Mouse (Mus musculus) heart, embryonic 16.5 days (tissue): ENCODE results near the gene Fcnb. TPM values are rescaled to one million over a fixed set of nuclear protein-coding genes. Genes with fewer than 3 reads are reported as not detected.

Experiments used
- ATAC-seq: fragments of 200-750 bp; cut with Nextera tagmentation; replicated peaks from 2 replicates; pipeline ENCODE4 v1.8.0; 2017; ENCODE audit warnings: moderate number of reproducible peaks; ENCODE audit not compliant: insufficient read depth, low FRiP score; ENCODE audit errors: extremely low read depth
- H3K27ac ChIP-seq: fragments of 300-500 bp; sonication (generic); 2 replicates; pipeline ENCODE4 v1.5.1; 2014; ENCODE audit warnings: mild to moderate bottlenecking, low read length, control low read depth, moderate library complexity
- H3K27me3 ChIP-seq: fragments of 300-500 bp; sonication (generic); 2 replicates; pipeline ENCODE4 v1.6.1; 2014; ENCODE audit warnings: low read length, mixed read lengths; ENCODE audit not compliant: control insufficient read depth, insufficient read depth
- H3K36me3 ChIP-seq: fragments of 300-500 bp; sonication (generic); 2 replicates; pipeline ENCODE4 v1.6.1; 2014; ENCODE audit not compliant: control insufficient read depth, insufficient read depth
- H3K4me1 ChIP-seq: fragments of 300-500 bp; sonication (generic); 2 replicates; pipeline ENCODE4 v1.6.1; 2014; ENCODE audit warnings: low read length, mixed read lengths; ENCODE audit not compliant: control insufficient read depth, insufficient read depth
- H3K4me2 ChIP-seq: fragments of 300-500 bp; sonication (generic); 2 replicates; pipeline ENCODE4 v1.6.1; 2014; ENCODE audit warnings: low read depth, mild to moderate bottlenecking, control low read depth, low read length
- H3K4me3 ChIP-seq: fragments of 300-500 bp; sonication (generic); 2 replicates; pipeline ENCODE4 v1.5.1; 2014; ENCODE audit warnings: mild to moderate bottlenecking, control low read depth, low read length
- H3K9ac ChIP-seq: fragments of 300-500 bp; sonication (generic); 2 replicates; pipeline ENCODE4 v1.6.1; 2014; ENCODE audit warnings: low read length, control low read depth
- H3K9me3 ChIP-seq: fragments of 300-500 bp; sonication (generic); replicated peaks from 2 replicates; pipeline ENCODE4 v1.6.1; 2016; ENCODE audit warnings: low read length; ENCODE audit not compliant: control insufficient read depth
- WGBS: fragments of 180-500 bp; shearing (Covaris S2); extraction: QIAGEN DNeasy Blood & Tissue Kit; methylation state at CpG from one replicate; pipeline ENCODE4 v1.1.7; 2014; 5-methylcytosine and 5-hydroxymethylcytosine counted together
- polyA plus RNA-seq: library from polyadenylated mRNA; unstranded; fragments of >200 nt; fragmentation: Nextera tagmentation; extraction: Ambion mirVana; gene quantifications from 2 replicates; pipeline ENCODE4 v1.2.1, GENCODE M21; 2015

Fcnb gene
- 0.16 and 0.47 TPM in 2 replicates for polyA plus RNA-seq

GRCm38 (mm10) chr2:28084768-28085167, at the start of gene Fcnb:
Gene Fcnb (minus strand): TSS chr2:28084885.
- Histone ChIP-seq H3K4me2 (no peak within 1 kb of the TSS), H3K4me1 (no peaks in the 10 kb centered on the region), H3K9ac (no peak within 1 kb of the TSS), H3K27ac (no peak within 1 kb of the TSS), H3K9me3 (no peaks in the 10 kb centered on the region), H3K36me3 (no peaks in the 10 kb centered on the region), H3K4me3 (no peak within 1 kb of the TSS), H3K27me3 (no peaks in the 10 kb centered on the region)
- no peak for ATAC-seq
- 78% methylated on average over 3 of the region's 3 CpGs for WGBS

- no peak overlapping the region for H3K27ac ChIP-seq
- no peak overlapping the region for H3K4me2 ChIP-seq
- no peaks in the 10 kb centered on the region for H3K9me3 ChIP-seq
- H3K36me3 ChIP-seq = no peaks in the 10 kb centered on the region
- peaks cover 6% of the 10 kb centered on the region for H3K4me1 ChIP-seq
- no peak overlapping the region for H3K4me3 ChIP-seq
- no peak for ATAC-seq
- H3K9ac ChIP-seq = no peak overlapping the region
- 77% methylated on average over 9 of the region's 9 CpGs for WGBS
- no peaks in the 10 kb centered on the region for H3K27me3 ChIP-seq
Measured at GRCm38 (mm10) chr2:28133833-28134232, 49.1 kb upstream of the Fcnb start.

DNA sequence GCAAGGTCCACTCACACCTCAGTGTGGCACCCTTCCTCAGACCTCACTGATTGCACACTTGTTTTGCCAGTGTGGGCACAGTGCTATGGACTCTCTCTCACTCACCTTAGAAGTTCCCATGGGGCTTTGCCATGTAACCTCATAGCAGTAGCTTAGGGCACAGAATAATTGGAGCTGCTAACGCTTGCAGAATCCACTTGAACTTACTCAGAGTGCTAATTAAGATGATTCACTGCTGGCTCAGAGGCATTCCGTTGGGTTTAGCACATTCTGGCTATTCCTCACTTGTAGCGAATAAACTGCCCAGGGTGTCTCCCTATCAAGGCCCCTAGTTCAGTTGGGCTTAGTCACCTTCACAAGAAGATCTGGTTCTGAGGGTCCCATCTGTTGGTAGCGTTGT, 47.4 kb upstream of the Fcnb start:
- no peak for ATAC-seq
- Histone ChIP-seq H3K4me1 (no peaks in the 10 kb centered on the region), H3K9me3 (no peaks in the 10 kb centered on the region), H3K27ac (no peak overlapping the region), H3K9ac (no peak overlapping the region), H3K4me2 (no peak overlapping the region), H3K27me3 (no peaks in the 10 kb centered on the region), H3K36me3 (no peaks in the 10 kb centered on the region), H3K4me3 (no peak overlapping the region)
- 72% methylated on average over 4 of the region's 4 CpGs for WGBS

DNA sequence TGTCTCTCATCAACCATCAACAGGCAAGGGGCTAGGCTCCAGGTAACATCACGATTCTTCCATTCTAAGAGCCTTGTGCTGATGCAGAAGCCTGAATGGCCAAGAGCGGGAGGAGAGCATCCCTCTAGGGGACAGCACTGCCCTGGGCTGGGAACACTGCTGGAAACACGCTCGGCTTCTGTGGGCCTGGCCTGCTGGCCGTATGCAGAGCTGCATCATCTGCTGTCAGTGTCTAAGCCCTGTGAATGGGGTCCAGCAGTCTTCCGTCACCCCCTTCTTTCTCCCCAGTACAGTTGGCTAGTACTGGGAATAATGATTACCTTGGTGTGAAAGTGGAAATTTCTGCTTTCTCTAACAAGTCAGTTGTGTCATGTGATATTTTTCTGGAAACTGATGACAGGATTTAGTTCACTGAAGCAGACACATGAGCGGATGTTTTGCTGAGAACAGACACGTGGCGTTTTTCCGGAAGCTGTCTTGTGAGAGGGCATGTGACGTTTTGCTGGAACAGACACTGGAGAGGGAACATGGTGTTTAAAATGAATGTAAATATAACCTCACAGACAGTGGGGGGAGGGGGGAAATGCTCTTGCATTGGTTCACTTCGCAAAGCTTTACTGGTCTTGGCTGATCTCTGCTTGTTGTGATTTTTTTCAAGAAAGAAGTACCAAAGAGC, 42.2 kb upstream of the Fcnb start:
- Histone ChIP-seq H3K4me2 (no peak overlapping the region), H3K27me3 (no peaks in the 10 kb centered on the region), H3K9me3 (peaks cover 3% of the 10 kb centered on the region; the same call in 1 of the 2 replicates), H3K9ac (no peak overlapping the region), H3K4me3 (no peak overlapping the region), H3K36me3 (no peaks in the 10 kb centered on the region), H3K4me1 (peaks cover 7% of the 10 kb centered on the region; the same call in 1 of the 2 replicates), H3K27ac (no peak overlapping the region)
- ATAC-seq = no peak
- WGBS = 56% methylated on average over 12 of the region's 12 CpGs

- peaks cover 7% of the 10 kb centered on the region; the same call in 1 of the 2 replicates for H3K4me1 ChIP-seq
- ATAC-seq = no peak
- 65% methylated on average over 2 of the region's 2 CpGs for WGBS
- H3K36me3 ChIP-seq = no peaks in the 10 kb centered on the region
- peaks cover 3% of the 10 kb centered on the region; the same call in 1 of the 2 replicates for H3K9me3 ChIP-seq
- no peak overlapping the region for H3K4me2 ChIP-seq
- H3K4me3 ChIP-seq = no peak overlapping the region
- no peak overlapping the region for H3K27ac ChIP-seq
- H3K9ac ChIP-seq = no peak overlapping the region
- no peaks in the 10 kb centered on the region for H3K27me3 ChIP-seq
Measured at GRCm38 (mm10) chr2:28123910-28124309, 39.2 kb upstream of the Fcnb start.

- H3K36me3 ChIP-seq = no peaks in the 10 kb centered on the region
- H3K9ac ChIP-seq = no peak overlapping the region
- no peak overlapping the region for H3K4me3 ChIP-seq
- H3K9me3 ChIP-seq = peaks cover 3% of the 10 kb centered on the region; the same call in 1 of the 2 replicates
- H3K4me2 ChIP-seq = no peak overlapping the region
- H3K27ac ChIP-seq = no peak overlapping the region
- H3K27me3 ChIP-seq = no peaks in the 10 kb centered on the region
- WGBS = 60% methylated on average over 4 of the region's 4 CpGs
- peaks cover 7% of the 10 kb centered on the region; the same call in 1 of the 2 replicates for H3K4me1 ChIP-seq
- no peak for ATAC-seq
Measured at GRCm38 (mm10) chr2:28121309-28121708, 36.6 kb upstream of the Fcnb start.

DNA sequence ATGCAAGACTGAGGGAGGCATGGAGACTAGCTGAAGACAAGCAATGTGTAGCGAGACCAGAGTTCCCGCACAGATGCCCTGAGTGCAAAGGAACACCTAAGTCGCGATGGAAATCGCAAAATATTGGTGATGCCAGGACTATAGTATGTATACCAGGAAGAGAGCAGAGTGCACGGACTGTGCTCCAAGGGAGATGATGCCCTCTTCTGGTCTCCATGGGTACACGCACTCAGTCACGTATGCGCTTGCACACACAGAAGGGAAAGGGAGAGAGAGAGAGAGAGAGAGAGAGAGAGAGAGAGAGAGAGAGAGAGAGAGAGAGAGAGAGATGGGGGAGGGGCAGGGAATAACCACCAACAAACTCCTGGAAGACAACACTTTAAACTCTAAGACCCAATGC, 35.7 kb upstream of the Fcnb start:
- Histone ChIP-seq H3K4me2 (no peak overlapping the region), H3K27ac (no peak overlapping the region), H3K4me1 (peaks cover 7% of the 10 kb centered on the region; the same call in 1 of the 2 replicates), H3K4me3 (no peak overlapping the region), H3K9me3 (peaks cover 3% of the 10 kb centered on the region; the same call in 1 of the 2 replicates), H3K36me3 (no peaks in the 10 kb centered on the region), H3K27me3 (no peaks in the 10 kb centered on the region), H3K9ac (no peak overlapping the region)
- ATAC-seq = no peak
- 88% methylated on average over 9 of the region's 9 CpGs for WGBS

GRCm38 (mm10) chr2:28118518-28119116, 33.9 kb upstream of the Fcnb start:
- Histone ChIP-seq H3K9ac (no peak overlapping the region), H3K4me1 (peaks cover 2% of the 10 kb centered on the region; the same call in 1 of the 2 replicates), H3K4me2 (no peak overlapping the region), H3K27ac (no peak overlapping the region), H3K4me3 (no peak overlapping the region), H3K36me3 (no peaks in the 10 kb centered on the region), H3K27me3 (no peaks in the 10 kb centered on the region), H3K9me3 (peaks cover 3% of the 10 kb centered on the region; the same call in 1 of the 2 replicates)
- no peak for ATAC-seq
- WGBS = 64% methylated on average over 6 of the region's 6 CpGs
